ENCODE assay signal across 8 mouse cellular contexts in genomic region chr7:28208396-28208987, GRCm38 (mm10). TPM values are rescaled to one million over a fixed set of nuclear protein-coding genes. Genes with fewer than 3 reads are reported as not detected.
DNase-seq lines count a peak whose midpoint lies in the region; ATAC-seq lines count a peak whose summit lies in the region.

No protein-coding gene starts in this region.

- H3K4me2 ChIP-seq in kidney, embryonic 16.5 days (replicated peaks; ENCODE audit: low read depth, low read length), result peak overlapping the region; percentile 53
- H3K4me2 ChIP-seq in neural tube, embryonic 12.5 days (replicated peaks), result peak overlapping the region; percentile 54

- peak overlapping the region; percentile 46 for H3K9ac ChIP-seq in kidney, embryonic 16.5 days (replicated peaks; ENCODE audit: low read length)
- H3K9ac ChIP-seq in neural tube, embryonic 12.5 days, result 0 out of 2 replicates have a peak overlapping the region, but pooled peaks have one; percentile 18

- 37% methylated on average over 12 of the region's 12 CpGs for WGBS in kidney, embryonic 16.5 days
- 47% methylated on average over 12 of the region's 12 CpGs for WGBS in neural tube, embryonic 12.5 days

- H3K4me1 ChIP-seq in kidney, embryonic 16.5 days (ENCODE audit: insufficient read depth, low read length), result no peaks in the 10 kb centered on the region
- H3K4me1 ChIP-seq in brown adipose tissue, adult 24 weeks (ENCODE audit: control insufficient read depth, insufficient read depth, insufficient read length, low read length), result no peaks in the 10 kb centered on the region
- no peaks in the 10 kb centered on the region for H3K4me1 ChIP-seq in neural tube, embryonic 12.5 days

- H3K27me3 ChIP-seq in kidney, embryonic 16.5 days (ENCODE audit: insufficient read depth, low read length), result no peaks in the 10 kb centered on the region
- H3K27me3 ChIP-seq in neural tube, embryonic 12.5 days (replicated peaks), result no peaks in the 10 kb centered on the region

- H3K27ac ChIP-seq in kidney, embryonic 16.5 days (ENCODE audit: low read length), result no peak overlapping the region
- no peak overlapping the region for H3K27ac ChIP-seq in brown adipose tissue, adult 24 weeks (replicated peaks; ENCODE audit: low read depth, low read length)
- no peak overlapping the region for H3K27ac ChIP-seq in neural tube, embryonic 12.5 days

- DNase-seq in kidney, postnatal 14 days, result no peak
- DNase-seq in embryo, embryonic 10 days (ENCODE audit: low spot score), result no peak
- DNase-seq in layer of hippocampus, adult 18-20 months (ENCODE audit: low spot score in 2 of 2), result no peak
- DNase-seq in retina, embryonic 14.5 days (ENCODE audit: low spot score), result no peak

- no peaks in the 10 kb centered on the region for H3K9me3 ChIP-seq in kidney, embryonic 16.5 days (ENCODE audit: low read length)
- no peaks in the 10 kb centered on the region for H3K9me3 ChIP-seq in neural tube, embryonic 12.5 days

- no peak for ATAC-seq in kidney, embryonic 16.5 days (ENCODE audit: low FRiP score, low TSS enrichment)
- ATAC-seq in inflammation-experienced regulatory T-cells, adult 6 months, result peak; percentile 28
- ATAC-seq in neural tube, embryonic 12.5 days (ENCODE audit: low FRiP score, low read depth), result no peak

- no peaks in the 10 kb centered on the region for H3K36me3 ChIP-seq in kidney, embryonic 16.5 days (ENCODE audit: insufficient read depth, low read length)
- H3K36me3 ChIP-seq in neural tube, embryonic 12.5 days, result no peaks in the 10 kb centered on the region

- peak overlapping the region; percentile 33 for H3K4me3 ChIP-seq in kidney, embryonic 16.5 days (ENCODE audit: low read length)
- peak overlapping the region; percentile 53 for H3K4me3 ChIP-seq in brown adipose tissue, adult 24 weeks (ENCODE audit: insufficient read depth, low read depth, low read length)
- peak overlapping the region; percentile 11 for H3K4me3 ChIP-seq in neural tube, embryonic 12.5 days

RNA-seq across cellular contexts. Expression of gene Dyrk1b, which starts 29.2 kb away (rescaled TPM):
- polyA plus RNA-seq in kidney, embryonic 16.5 days (2015; fragmentation: Nextera tagmentation; extraction: Ambion mirVana), result 15.2 and 16.2 TPM in 2 replicates
- 17.9 and 26.8 TPM in 2 replicates for polyA plus RNA-seq in brown adipose tissue, adult 24 weeks (2012; ENCODE audit: insufficient read depth, insufficient read length, missing spikeins)
- polyA plus RNA-seq in inflammation-experienced regulatory T-cells, adult 6 months (2017; shearing (Covaris generic)), result 1 to 10 TPM in 2 of 3 experiments, under 1 TPM in 1; 0.95 to 1.8 (median 1.3) TPM
- 20.4 and 22.0 TPM in 2 replicates for polyA plus RNA-seq in neural tube, embryonic 12.5 days (2016; fragmentation: Nextera tagmentation; extraction: Ambion mirVana)
- total RNA-seq in layer of hippocampus, adult 18-20 months (2021), result 10 to 100 TPM; 41.8 to 43.7 TPM

RNA-seq across cellular contexts. Expression of gene Fbl, which starts 39.0 kb away (rescaled TPM):
- 108 and 115 TPM in 2 replicates for polyA plus RNA-seq in kidney, embryonic 16.5 days (2015; fragmentation: Nextera tagmentation; extraction: Ambion mirVana)
- 19.9 and 25.7 TPM in 2 replicates for polyA plus RNA-seq in brown adipose tissue, adult 24 weeks (2012; ENCODE audit: insufficient read depth, insufficient read length, missing spikeins)
- polyA plus RNA-seq in inflammation-experienced regulatory T-cells, adult 6 months (2017; shearing (Covaris generic)), result 10 to 100 TPM; 37.8 to 61.3 (median 61.2) TPM
- 118 and 135 TPM in 2 replicates for polyA plus RNA-seq in neural tube, embryonic 12.5 days (2016; fragmentation: Nextera tagmentation; extraction: Ambion mirVana)
- total RNA-seq in layer of hippocampus, adult 18-20 months (2021), result 10 to 100 TPM; 43.0 to 46.4 TPM

RNA-seq across cellular contexts. Expression of gene Eid2, which starts 59.2 kb away (rescaled TPM):
- 0.85 and 1.2 TPM in 2 replicates for polyA plus RNA-seq in kidney, embryonic 16.5 days (2015; fragmentation: Nextera tagmentation; extraction: Ambion mirVana)
- polyA plus RNA-seq in brown adipose tissue, adult 24 weeks (2012; ENCODE audit: insufficient read depth, insufficient read length, missing spikeins), result 5.2 and 8.2 TPM in 2 replicates
- under 1 TPM; 0.25 to 0.84 (median 0.81) TPM for polyA plus RNA-seq in inflammation-experienced regulatory T-cells, adult 6 months (2017; shearing (Covaris generic))
- polyA plus RNA-seq in neural tube, embryonic 12.5 days (2016; fragmentation: Nextera tagmentation; extraction: Ambion mirVana), result 27.7 and 31.9 TPM in 2 replicates
- total RNA-seq in layer of hippocampus, adult 18-20 months (2021), result 10 to 100 TPM; 59.3 to 61.3 TPM
